Mouse (Mus musculus) thymus, postnatal 36 days (tissue): ENCODE measurements at regions not wholly inside any gene's neighbourhood (a gene's known extent, or its start where the extent isn't known, plus 50 kb on each side); places are given as distances from the start of the nearest gene placed in this dataset.
"Not testable (repeated sequence)": the region's sequence is repeated elsewhere in the genome, so short reads cannot be mapped to it uniquely, and the experiment has no call there.

ENCODE experiments used
- DNase-seq, 2 experiments: peaks; one replicate each; pipeline ENCODE4 v3.0.0; 2022; ENCODE audit warnings: mixed read lengths in 2 of 2

- no peak for DNase-seq
These were observed 120.7 kb upstream of the Tet2 start for GRCm38 (mm10) chr3:133665425-133666317.

DNA sequence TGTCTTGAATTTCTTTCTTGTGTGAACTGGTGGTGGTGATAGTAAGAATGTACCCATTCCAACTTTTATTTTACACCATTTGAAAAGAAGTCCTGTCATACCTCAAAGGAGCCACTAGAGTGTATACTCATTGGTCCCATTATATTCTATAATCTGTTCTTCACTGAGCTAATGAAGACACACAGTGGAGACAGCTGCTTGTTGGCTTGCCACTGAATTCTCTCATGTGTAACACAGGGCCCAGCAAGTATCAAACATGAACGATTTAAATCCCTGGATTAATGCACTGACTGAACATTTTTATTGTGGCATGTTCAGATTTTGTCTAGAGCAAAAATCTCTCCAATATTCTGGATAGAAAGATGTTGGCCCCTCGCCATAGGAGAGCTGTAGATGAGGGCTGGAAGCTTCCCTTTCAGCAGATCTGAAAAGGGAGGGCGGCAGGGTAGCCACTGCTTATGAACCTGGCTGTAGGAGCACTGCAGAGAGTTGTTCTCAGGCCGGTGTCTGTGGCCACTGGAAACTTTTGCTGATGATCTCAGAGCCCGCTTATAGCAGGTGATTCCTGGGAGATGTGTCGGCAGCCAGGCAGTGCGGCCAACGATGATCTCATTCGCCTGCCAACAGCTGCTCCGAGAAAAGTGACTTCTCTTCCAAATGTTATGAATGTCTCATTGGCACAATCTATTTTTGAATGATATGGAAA lies 128.0 kb upstream of the Tet2 start:
- DNase-seq = no peak

- DNase-seq = no peak
These were observed 133.0 kb upstream of the Tet2 start for GRCm38 (mm10) chr3:133677892-133678291.

GRCm38 (mm10) chr3:133679891-133680290 lies 135.0 kb upstream of the Tet2 start:
- DNase-seq = no peak

- no peak for DNase-seq
These were observed 135.4 kb upstream of the Tet2 start for GRCm38 (mm10) chr3:133680343-133680742.

- DNase-seq = no peak
These were observed 135.9 kb upstream of the Tet2 start for GRCm38 (mm10) chr3:133680805-133681204.

- no peak for DNase-seq
These were observed 139.3 kb upstream of the Tet2 start for GRCm38 (mm10) chr3:133684196-133684743.

DNA sequence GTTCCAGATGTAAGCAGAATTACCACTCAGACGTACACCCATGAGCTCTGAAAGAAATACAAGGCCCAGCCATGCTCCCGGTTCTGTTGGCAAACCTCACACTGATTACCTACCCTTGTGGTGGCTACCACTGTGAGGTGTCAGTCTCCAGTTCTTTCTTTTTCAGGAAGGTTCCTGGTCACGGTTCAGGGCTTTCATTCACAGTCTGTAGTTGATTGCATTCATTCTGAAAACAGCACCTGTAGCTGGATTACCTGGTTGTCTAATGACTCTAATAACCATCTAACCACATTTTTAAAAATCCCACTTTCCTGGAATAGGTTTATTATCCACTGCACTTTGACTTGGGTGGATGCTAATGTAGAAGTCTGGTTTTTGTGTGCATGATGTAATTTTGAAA lies 139.8 kb upstream of the Tet2 start:
- no peak for DNase-seq

GRCm38 (mm10) chr3:133685393-133685792 lies 140.5 kb upstream of the Tet2 start:
- no peak for DNase-seq

- no peak for DNase-seq
These were observed 149.1 kb upstream of the Tet2 start for GRCm38 (mm10) chr3:133694057-133694456.

- no peak for DNase-seq
These were observed 151.2 kb upstream of the Tet2 start for GRCm38 (mm10) chr3:133696122-133696521.

DNA sequence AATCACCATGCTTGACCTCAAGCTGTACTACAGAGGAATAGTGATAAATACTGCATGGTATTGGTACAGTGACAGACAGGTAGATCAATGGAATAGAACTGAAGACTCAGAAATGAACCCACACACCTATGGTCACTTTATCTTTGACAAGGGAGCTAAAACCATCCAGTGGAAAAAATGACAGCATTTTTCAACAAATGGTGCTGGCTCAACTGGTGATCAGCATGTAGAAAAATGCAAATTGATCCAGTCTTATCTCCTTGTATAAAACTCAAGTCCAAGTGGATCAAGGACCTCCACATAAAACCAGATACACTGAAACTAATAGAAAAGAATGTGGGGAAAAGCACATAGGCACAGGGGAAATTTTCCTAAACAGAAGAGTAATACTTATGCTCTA lies 159.9 kb upstream of the Tet2 start:
- not testable (repeated sequence) for DNase-seq

DNA sequence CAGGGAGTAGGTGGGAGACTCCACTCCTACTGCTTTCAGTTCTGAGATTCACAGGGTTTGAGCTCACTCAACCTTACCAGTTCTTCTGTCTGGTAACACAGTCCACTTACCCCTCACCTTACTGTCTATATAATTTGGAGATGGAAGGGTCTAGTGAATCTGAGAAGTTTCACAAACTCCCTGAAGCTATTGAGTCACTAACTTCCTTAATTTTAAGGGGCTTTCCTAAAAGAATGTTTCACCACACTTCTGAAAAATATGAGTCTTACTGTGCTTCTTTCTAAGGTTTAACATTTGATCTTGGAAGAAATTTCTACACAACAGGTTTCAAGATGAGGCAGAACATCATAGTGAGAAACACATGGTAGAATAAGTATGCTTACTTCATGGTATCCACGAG lies 166.6 kb upstream of the Tet2 start:
- DNase-seq = no peak

GRCm38 (mm10) chr3:133722550-133723290 lies 177.8 kb upstream of the Tet2 start:
- DNase-seq = no peak

DNA sequence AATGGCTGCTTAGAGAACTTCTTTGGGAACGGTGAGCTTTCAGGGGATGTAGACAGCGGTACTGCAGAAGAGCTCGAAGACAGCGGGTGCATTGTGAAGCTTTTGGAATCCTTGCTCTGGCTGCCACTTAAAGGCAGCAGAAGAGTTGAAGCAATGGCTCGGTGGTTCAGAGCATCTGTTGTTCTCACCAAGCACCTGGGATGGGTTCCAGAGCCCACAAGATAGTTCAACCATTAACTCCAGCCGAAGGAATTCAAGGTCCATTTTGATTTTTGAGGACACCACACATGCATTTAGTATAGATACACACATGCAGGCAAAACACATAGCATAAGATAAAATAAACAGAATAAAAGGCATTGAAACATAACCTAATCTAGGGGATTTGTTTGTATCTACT lies 181.9 kb upstream of the Tet2 start:
- no peak for DNase-seq

DNA sequence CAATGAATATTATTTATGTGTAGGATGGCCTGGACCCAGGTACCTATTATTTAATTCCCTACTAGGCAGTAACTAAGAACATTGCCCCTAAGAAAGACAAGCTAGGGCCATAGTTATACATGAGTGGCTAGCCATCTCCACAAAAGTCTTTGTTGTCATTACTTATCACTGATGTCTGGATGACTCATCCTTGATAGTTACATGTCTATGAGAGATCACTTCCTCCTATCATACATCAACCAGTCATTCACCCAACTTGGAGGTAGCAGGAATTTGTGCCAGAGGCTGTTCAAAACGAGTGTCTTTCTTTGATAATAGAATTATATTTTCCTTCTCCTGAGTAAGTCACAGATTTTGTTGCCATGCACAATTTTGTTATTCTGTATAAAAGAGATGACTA lies 190.7 kb upstream of the Tet2 start:
- no peak for DNase-seq

DNA sequence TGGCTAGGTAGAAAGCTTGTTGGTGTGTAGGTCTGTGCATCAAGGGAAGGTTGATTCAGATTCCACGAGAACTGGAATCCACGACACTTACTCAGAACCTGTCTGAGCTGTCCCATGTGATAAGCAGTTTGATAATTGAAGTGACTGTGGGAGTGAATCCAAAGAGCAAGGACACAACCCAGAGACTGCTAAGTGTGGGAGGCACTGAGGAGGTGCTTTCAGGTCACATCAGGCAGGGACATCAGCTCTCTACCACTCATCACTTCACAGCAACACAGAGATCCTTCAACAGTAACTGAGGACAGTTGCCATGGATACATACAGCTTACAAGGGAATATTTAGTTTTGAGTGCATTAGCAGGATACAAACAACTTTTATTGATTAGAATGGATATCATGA lies 194.0 kb upstream of the Tet2 start:
- no peak for DNase-seq

GRCm38 (mm10) chr3:133744552-133745118 lies 199.7 kb upstream of the Tet2 start:
- no peak for DNase-seq

DNA sequence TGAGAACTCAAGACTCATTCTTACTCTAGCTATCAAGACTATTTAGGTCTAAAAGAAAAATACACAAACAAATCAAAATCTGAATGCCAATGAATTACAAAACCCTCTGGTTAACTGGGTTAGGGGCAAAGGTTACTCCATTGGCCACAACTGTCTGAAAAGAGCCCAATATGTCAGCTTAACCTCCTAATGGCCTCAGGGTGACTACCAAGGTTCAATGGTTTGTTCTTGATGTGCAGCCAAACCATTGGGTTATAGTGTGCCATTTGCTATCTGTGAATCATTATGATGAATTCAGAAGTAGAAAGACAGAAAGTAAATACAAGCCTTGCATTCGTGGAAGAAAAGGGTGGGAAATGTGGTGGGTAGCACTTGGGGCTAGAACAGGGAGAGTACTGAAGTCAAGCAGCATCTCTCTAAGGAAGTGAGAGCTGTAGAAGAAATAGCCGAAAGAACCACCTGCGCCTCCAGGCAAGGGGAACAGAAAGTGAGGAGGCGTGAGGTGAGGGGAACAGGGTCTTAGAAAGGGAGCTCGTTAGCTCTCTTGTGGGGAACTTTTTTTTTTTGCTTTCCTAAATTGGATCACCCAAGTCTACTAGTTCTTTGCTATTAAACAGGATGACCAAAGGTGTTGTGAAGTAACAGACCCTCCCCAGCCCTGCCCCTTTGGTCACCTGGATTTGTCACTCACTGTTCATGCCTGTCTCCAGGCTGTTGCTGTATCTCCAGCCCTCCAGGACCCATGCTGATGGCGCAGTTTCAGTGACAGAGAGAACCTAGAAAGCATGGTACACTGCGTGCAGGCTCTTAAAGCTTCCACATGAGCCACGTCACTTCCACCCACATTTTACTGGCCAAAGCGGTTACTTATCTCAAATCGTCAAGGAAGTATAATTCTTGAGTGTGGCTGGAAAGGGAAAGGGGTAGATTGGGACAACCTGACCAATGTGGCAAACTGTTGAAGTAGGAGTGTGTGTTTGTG lies 204.1 kb upstream of the Tet2 start:
- DNase-seq = no peak

GRCm38 (mm10) chr3:133750061-133750460 lies 205.1 kb upstream of the Tet2 start:
- DNase-seq = no peak

DNA sequence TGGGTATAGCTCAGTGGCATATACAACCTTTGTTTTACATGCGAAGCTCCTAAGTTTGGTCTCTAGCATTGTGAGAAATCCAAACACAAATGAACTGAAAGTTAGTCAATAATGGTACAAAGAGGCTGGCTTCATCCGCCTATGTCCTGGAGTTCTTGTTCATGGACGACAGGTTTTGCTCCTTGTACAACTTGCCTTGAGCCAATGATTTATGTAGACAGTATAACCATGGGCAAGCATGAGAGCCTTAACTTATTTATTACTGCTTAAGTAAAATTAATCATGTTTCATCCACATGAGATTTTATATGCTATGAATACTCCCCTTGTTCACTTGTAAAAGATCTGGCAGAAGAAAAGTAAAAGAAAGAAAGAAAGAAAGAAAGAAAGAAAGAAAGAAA lies 205.7 kb upstream of the Tet2 start:
- no peak for DNase-seq

DNA sequence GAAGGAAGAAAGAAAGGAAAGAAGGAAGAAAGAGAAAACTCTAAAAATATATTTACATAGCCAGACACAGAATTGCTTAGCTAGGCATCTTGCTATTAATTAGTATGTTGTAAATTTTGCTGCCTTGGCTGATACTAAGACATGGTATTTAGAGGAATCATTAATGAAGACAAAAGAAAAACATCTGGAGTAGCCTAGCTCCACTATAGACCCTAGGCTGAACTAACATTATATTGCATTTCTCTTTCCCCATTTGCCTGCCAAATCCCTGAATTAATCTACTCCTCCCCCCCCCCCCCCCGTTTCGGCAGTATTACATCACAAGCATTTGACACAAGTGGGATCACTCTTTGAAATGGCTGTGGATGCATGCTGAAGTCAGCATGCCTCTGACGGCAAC lies 206.1 kb upstream of the Tet2 start:
- DNase-seq = no peak
